Mouse (Mus musculus) layer of hippocampus, postnatal 14 days (tissue): ENCODE measurements around the gene Cdc42bpa. TPM values are rescaled to one million over a fixed set of nuclear protein-coding genes. Genes with fewer than 3 reads are reported as not detected.

Source experiments
- total RNA-seq, 2 experiments: library from RNA; stranded (reverse); gene quantifications; 2 replicates each; pipeline ENCODE4 v1.2.3; 2021

Cdc42bpa gene
- total RNA-seq, 2 experiments from 2014 or later = 214 to 233 TPM

Other genes with a start within 250 kb of the Cdc42bpa start
- gene Kif28, start 215.2 kb upstream of the Cdc42bpa start, total RNA-seq = under 1 TPM; 0.19 to 0.32 TPM
- gene Gm10518, start 157.1 kb upstream of the Cdc42bpa start, total RNA-seq = not detected
- gene Ahctf1, start 156.8 kb upstream of the Cdc42bpa start, total RNA-seq = 10 to 100 TPM; 27.9 to 28.5 TPM
- gene Coq8a, start 239.1 kb downstream of the Cdc42bpa start, total RNA-seq = 10 to 100 TPM; 44.0 to 46.2 TPM